Mouse (Mus musculus): Measurements from ENCODE around the gene A930009A15Rik. TPM values are rescaled to one million over a fixed set of nuclear protein-coding genes. Genes with fewer than 3 reads are reported as not detected.

The A930009A15Rik gene
- polyA plus RNA-seq, 1 experiment from 2014 or later = 0.69 TPM

- peaks cover 33% of the 10 kb centered on the region for H3K4me1 ChIP-seq (replicated peaks)
- H3K4me2 ChIP-seq (replicated peaks) = no peak overlapping the region
- H3K27ac ChIP-seq = no peak overlapping the region
- H3K9ac ChIP-seq (replicated peaks) = no peak overlapping the region
- H3K4me3 ChIP-seq (replicated peaks) = no peak overlapping the region
- peaks cover 74% of the 10 kb centered on the region for H3K27me3 ChIP-seq
- H3K9me3 ChIP-seq = no peaks in the 10 kb centered on the region
- ATAC-seq = no peak
- H3K36me3 ChIP-seq = no peaks in the 10 kb centered on the region
- 24% methylated on average over 13 of the region's 14 CpGs for WGBS
Observed at GRCm38 (mm10) chr10:115584656-115585055, 14.9 kb downstream of the A930009A15Rik start.

- Histone ChIP-seq H3K9ac (replicated peaks) (0 out of 2 replicates have a peak overlapping the region, but pooled peaks have one; percentile 71), H3K27ac (no peak overlapping the region)
- WGBS = under 1% methylated on average over 21 of the region's 21 CpGs
Observed at GRCm38 (mm10) chr10:115585491-115586245, 15.9 kb downstream of the A930009A15Rik start.

GRCm38 (mm10) chr10:115586246-115587231 is 16.8 kb downstream of the A930009A15Rik start:
- Histone ChIP-seq H3K4me2 (replicated peaks) (peak overlapping the region; percentile 100), H3K27me3 (peaks cover 71% of the 10 kb centered on the region), H3K4me1 (replicated peaks) (peaks cover 31% of the 10 kb centered on the region), H3K27ac (no peak overlapping the region), H3K9ac (replicated peaks) (peak overlapping the region; percentile 71), H3K36me3 (no peaks in the 10 kb centered on the region), H3K4me3 (replicated peaks) (peak overlapping the region; percentile 69), H3K9me3 (no peaks in the 10 kb centered on the region)
- under 1% methylated on average over 41 of the region's 41 CpGs for WGBS
- peak; percentile 81 for ATAC-seq

More at GRCm38 (mm10) chr10:115585491-115586245, 15.9 kb downstream of the A930009A15Rik start:
- H3K4me3 ChIP-seq (replicated peaks) = peak overlapping the region; percentile 69
- H3K36me3 ChIP-seq = no peaks in the 10 kb centered on the region
- H3K27me3 ChIP-seq = peaks cover 77% of the 10 kb centered on the region
- H3K4me2 ChIP-seq (replicated peaks) = peak overlapping the region; percentile 100
- no peaks in the 10 kb centered on the region for H3K9me3 ChIP-seq
- no peak for ATAC-seq
- peaks cover 31% of the 10 kb centered on the region for H3K4me1 ChIP-seq (replicated peaks)

GRCm38 (mm10) chr10:115587301-115587969 is 17.6 kb downstream of the A930009A15Rik start, which contains the start of gene Lgr5:
Lgr5 (minus strand) TSS chr10:115587780.
- Histone ChIP-seq H3K4me3 (replicated peaks) (peak within 1 kb of the TSS; percentile 69), H3K9ac (replicated peaks) (peak within 1 kb of the TSS; percentile 71), H3K36me3 (no peaks in the 10 kb centered on the region), H3K9me3 (no peaks in the 10 kb centered on the region), H3K27ac (peak within 1 kb of the TSS; percentile 16; the same call in 1 of the 2 replicates), H3K4me1 (replicated peaks) (peaks cover 31% of the 10 kb centered on the region), H3K27me3 (peaks cover 67% of the 10 kb centered on the region), H3K4me2 (replicated peaks) (peak within 1 kb of the TSS; percentile 100)
- 0% methylated on average over 47 of the region's 47 CpGs for WGBS
- peak; percentile 89 for ATAC-seq

- Histone ChIP-seq H3K27me3 (peaks cover 63% of the 10 kb centered on the region), H3K9ac (replicated peaks) (peak overlapping the region; percentile 71), H3K4me2 (replicated peaks) (peak overlapping the region; percentile 100), H3K4me3 (replicated peaks) (peak overlapping the region; percentile 69), H3K36me3 (no peaks in the 10 kb centered on the region), H3K4me1 (replicated peaks) (peaks cover 31% of the 10 kb centered on the region), H3K27ac (no peak overlapping the region), H3K9me3 (no peaks in the 10 kb centered on the region)
- under 1% methylated on average over 7 of the region's 7 CpGs for WGBS
- no peak; the same call in 1 of the 2 replicates for ATAC-seq
Observed at GRCm38 (mm10) chr10:115587979-115588378, 18.2 kb downstream of the A930009A15Rik start.

GRCm38 (mm10) chr10:115593221-115593620 is 23.4 kb downstream of the A930009A15Rik start:
- 30% methylated on average over 11 of the region's 11 CpGs for WGBS
- Histone ChIP-seq H3K4me1 (replicated peaks) (peaks cover 1% of the 10 kb centered on the region), H3K4me3 (replicated peaks) (no peak overlapping the region), H3K9ac (replicated peaks) (no peak overlapping the region), H3K4me2 (replicated peaks) (peak overlapping the region; percentile 23; the same call in 1 of the 2 replicates), H3K36me3 (no peaks in the 10 kb centered on the region), H3K9me3 (no peaks in the 10 kb centered on the region), H3K27ac (no peak overlapping the region), H3K27me3 (peaks cover 26% of the 10 kb centered on the region)
- ATAC-seq = no peak

GRCm38 (mm10) chr10:115593651-115594050 is 23.9 kb downstream of the A930009A15Rik start:
- no peak overlapping the region for H3K27ac ChIP-seq
- no peak overlapping the region for H3K4me3 ChIP-seq (replicated peaks)
- no peak overlapping the region for H3K4me2 ChIP-seq (replicated peaks)

GRCm38 (mm10) chr10:115595748-115596147 is 26.0 kb downstream of the A930009A15Rik start:
- WGBS = 95% methylated on average over 1 of the region's 1 CpGs
- ATAC-seq = no peak
- no peaks in the 10 kb centered on the region; the same call in 1 of the 2 replicates for H3K4me1 ChIP-seq (replicated peaks)

More at GRCm38 (mm10) chr10:115593651-115594050, 23.9 kb downstream of the A930009A15Rik start:
- H3K27me3 ChIP-seq = peaks cover 22% of the 10 kb centered on the region
- 0 out of 2 replicates have a peak, but pooled peaks have one; percentile 34 for ATAC-seq
- no peaks in the 10 kb centered on the region for H3K9me3 ChIP-seq
- no peaks in the 10 kb centered on the region; the same call in 1 of the 2 replicates for H3K4me1 ChIP-seq (replicated peaks)
- no peak overlapping the region for H3K9ac ChIP-seq (replicated peaks)
- H3K36me3 ChIP-seq = no peaks in the 10 kb centered on the region
- WGBS = 87% methylated on average over 6 of the region's 6 CpGs

GRCm38 (mm10) chr10:115617456-115618287 is 47.9 kb downstream of the A930009A15Rik start:
- peaks cover 8% of the 10 kb centered on the region for H3K27me3 ChIP-seq
- no peak overlapping the region for H3K27ac ChIP-seq
- H3K9ac ChIP-seq (replicated peaks) = no peak overlapping the region; the same call in 1 of the 2 replicates
- H3K4me3 ChIP-seq (replicated peaks) = peak overlapping the region; percentile 37
- no peaks in the 10 kb centered on the region for H3K36me3 ChIP-seq
- peak overlapping the region; percentile 60 for H3K4me2 ChIP-seq (replicated peaks)
- no peaks in the 10 kb centered on the region for H3K9me3 ChIP-seq
- peak; percentile 90 for ATAC-seq
- WGBS = 8% methylated on average over 14 of the region's 15 CpGs
- no peaks in the 10 kb centered on the region; the same call in 1 of the 2 replicates for H3K4me1 ChIP-seq (replicated peaks)

More at GRCm38 (mm10) chr10:115595748-115596147, 26.0 kb downstream of the A930009A15Rik start:
- Histone ChIP-seq H3K36me3 (no peaks in the 10 kb centered on the region), H3K4me2 (replicated peaks) (no peak overlapping the region), H3K4me3 (replicated peaks) (no peak overlapping the region), H3K27ac (no peak overlapping the region), H3K9ac (replicated peaks) (no peak overlapping the region), H3K27me3 (peaks cover 3% of the 10 kb centered on the region; the same call in 1 of the 2 replicates), H3K9me3 (no peaks in the 10 kb centered on the region)

GRCm38 (mm10) chr10:115618288-115618856 is 48.6 kb downstream of the A930009A15Rik start:
- H3K4me2 ChIP-seq (replicated peaks) = peak overlapping the region; percentile 60
- H3K9ac ChIP-seq (replicated peaks) = no peak overlapping the region; the same call in 1 of the 2 replicates
- H3K4me1 ChIP-seq (replicated peaks) = no peaks in the 10 kb centered on the region; the same call in 1 of the 2 replicates
- H3K27me3 ChIP-seq = peaks cover 8% of the 10 kb centered on the region
- 18% methylated on average over 14 of the region's 15 CpGs for WGBS
- no peaks in the 10 kb centered on the region for H3K9me3 ChIP-seq
- H3K4me3 ChIP-seq (replicated peaks) = peak overlapping the region; percentile 37
- peak; percentile 84 for ATAC-seq
- H3K27ac ChIP-seq = no peak overlapping the region
- no peaks in the 10 kb centered on the region for H3K36me3 ChIP-seq

Measured in midbrain, embryonic 13.5 days (tissue).